Mouse (Mus musculus): ENCODE measurements at regions not wholly inside any gene's neighbourhood (a gene's known extent, or its start where the extent isn't known, plus 50 kb on each side); places are given as distances from the start of the nearest gene placed in this dataset.

DNA sequence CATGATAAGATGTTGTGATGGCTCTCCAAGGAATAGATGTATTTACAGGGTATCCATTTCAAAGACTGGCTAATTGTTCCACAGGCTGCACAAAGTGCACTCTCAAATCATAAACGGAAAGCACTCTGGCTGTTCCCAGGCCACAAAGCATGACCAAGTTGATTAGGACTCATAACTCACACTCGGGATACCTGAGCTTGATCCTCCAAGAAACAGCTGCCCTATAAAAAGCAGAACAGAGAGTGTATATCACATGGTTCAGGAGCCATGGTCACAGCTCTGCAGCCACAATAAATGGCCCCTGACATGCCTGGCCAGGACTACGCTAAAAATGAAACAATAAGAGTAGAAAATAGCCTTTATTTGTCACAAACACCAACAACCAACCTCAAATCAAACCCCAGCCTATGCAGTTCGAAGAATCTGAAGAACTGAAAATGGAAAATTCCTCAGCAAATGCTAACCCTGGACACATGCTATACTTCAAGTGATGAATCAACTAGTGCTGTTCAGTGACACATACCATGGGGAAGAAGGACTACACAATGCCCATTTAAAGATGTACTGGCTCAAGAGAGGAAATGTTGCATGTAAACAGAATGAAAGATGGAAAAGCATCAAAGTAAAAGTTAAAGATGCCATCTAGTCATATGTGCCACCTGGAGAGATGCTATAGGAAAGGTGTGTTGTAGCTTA lies 473.5 kb downstream of the Gsdmc2 start:
- no peak for DNase-seq

GRCm38 (mm10) chr15:63364473-63364872 lies 480.5 kb downstream of the Gsdmc2 start:
- peak; percentile 70 for DNase-seq

GRCm38 (mm10) chr15:63360402-63360801 lies 484.6 kb downstream of the Gsdmc2 start:
- peak; percentile 47 for DNase-seq

DNA sequence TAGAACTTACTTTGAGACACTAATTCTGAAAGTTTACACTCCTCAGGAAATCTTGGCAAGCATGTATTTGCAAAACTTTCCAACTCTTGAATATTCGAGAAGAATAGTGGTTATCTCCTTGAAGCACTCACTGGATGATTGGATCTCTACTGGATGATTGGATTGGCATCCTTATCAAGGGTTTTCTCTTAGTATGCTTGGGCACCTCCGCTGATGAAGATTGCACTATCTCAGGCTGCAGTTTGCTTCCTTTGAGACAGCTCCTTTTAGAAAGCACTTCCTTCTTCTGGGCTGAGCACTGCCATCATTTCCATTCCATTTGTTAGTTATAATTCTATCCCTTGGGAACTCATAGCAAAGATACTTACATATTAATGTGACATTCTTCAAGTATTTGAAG lies 503.2 kb downstream of the Gsdmc2 start:
- no peak for DNase-seq

- DNase-seq: peak; percentile 59
Measured at GRCm38 (mm10) chr15:63340322-63341060, 504.5 kb downstream of the Gsdmc2 start.

- DNase-seq: no peak
Measured at GRCm38 (mm10) chr15:63319666-63320065, 525.3 kb downstream of the Gsdmc2 start.

GRCm38 (mm10) chr15:63310426-63310825 lies 534.6 kb downstream of the Gsdmc2 start:
- no peak for DNase-seq

GRCm38 (mm10) chr15:63299311-63299710 lies 545.7 kb downstream of the Gsdmc2 start:
- peak; percentile 26 for DNase-seq

- no peak for DNase-seq
Measured at GRCm38 (mm10) chr15:63288534-63288933, 556.4 kb downstream of the Gsdmc2 start.

GRCm38 (mm10) chr15:63286026-63286425 lies 559.0 kb downstream of the Gsdmc2 start:
- DNase-seq: no peak

DNA sequence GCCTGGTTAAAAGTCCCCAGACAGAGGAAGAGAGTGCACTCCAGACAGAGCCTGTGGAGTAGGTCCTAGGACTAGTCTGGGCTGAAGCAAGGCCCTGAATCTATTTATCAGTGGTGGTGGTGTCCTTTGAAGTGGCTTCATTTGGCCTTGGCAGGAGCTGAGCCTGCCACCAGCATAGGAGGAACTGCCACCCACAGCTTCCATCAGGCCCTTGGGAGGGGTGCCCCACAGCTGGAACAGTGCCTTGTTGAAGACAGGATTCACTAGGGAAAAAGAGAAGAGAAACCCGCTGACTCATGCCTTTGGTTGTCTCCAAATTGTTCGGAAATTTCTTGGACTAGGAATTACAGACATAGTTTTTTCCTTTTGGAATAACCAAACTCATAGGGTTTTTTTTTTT lies 574.6 kb downstream of the Gsdmc2 start:
- DNase-seq: peak; percentile 70

- DNase-seq: no peak
Measured at GRCm38 (mm10) chr15:63265845-63266244, 579.1 kb downstream of the Gsdmc2 start.

GRCm38 (mm10) chr15:63255736-63256135 lies 589.2 kb downstream of the Gsdmc2 start:
- no peak for DNase-seq

GRCm38 (mm10) chr15:63252781-63253340 lies 592.1 kb downstream of the Gsdmc2 start:
- DNase-seq: no peak

DNA sequence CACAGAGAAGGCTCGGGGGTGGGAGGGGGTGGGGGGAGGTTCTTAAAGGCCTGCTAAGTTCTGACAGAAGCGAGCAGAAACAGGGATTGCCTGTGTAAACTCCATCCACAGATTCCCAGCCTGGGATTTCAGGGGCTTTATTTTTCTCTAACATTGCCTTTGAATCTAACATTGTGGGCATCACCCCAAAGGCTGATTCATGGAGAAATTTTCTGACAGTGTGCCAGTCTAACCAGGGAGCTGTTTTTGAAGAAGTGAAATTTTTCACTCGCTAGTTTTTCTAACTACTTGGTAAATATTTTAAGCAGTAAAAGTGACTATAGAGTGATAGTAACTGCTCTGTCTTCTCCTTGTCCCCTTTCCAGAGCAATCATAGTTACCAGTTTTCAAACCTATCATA lies 606.4 kb downstream of the Gsdmc2 start:
- no peak for DNase-seq

DNA sequence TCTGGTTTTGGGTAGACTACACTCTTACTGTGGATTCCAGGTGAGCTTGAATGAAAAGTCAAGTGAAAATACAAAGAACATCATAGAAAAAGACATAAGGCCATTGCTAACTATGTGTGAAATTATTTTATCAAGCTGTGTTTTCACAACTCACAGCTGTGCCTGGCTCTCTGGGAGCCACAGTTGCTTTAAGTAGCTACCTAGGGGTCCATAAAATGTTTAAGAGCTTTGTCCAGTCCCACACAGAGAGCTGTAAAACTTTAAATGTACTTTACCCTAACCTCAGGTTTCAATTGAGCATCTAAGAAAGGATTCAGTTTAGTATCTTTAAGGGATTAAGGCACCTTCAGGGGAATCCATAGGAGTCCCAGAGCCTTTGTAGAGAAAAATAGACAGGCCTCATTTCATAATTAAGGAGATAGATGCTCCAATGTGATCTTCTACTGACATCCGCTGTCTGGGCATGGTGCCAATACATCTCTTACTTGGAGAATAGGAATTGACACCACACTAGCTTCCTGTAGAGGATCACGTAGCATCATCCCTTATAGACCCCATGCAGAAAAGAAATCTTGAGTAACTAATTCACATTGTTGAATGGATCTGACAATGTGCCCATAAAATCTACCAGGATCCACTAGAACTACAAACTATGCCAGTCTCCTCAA lies 626.5 kb downstream of the Gsdmc2 start:
- peak; percentile 12 for DNase-seq

- no peak for DNase-seq
Measured at GRCm38 (mm10) chr15:63205150-63205549, 639.8 kb downstream of the Gsdmc2 start.

GRCm38 (mm10) chr15:63195031-63195430 lies 649.9 kb downstream of the Gsdmc2 start:
- no peak for DNase-seq

- no peak for DNase-seq
Measured at GRCm38 (mm10) chr15:63194492-63194797, 650.5 kb downstream of the Gsdmc2 start.

DNA sequence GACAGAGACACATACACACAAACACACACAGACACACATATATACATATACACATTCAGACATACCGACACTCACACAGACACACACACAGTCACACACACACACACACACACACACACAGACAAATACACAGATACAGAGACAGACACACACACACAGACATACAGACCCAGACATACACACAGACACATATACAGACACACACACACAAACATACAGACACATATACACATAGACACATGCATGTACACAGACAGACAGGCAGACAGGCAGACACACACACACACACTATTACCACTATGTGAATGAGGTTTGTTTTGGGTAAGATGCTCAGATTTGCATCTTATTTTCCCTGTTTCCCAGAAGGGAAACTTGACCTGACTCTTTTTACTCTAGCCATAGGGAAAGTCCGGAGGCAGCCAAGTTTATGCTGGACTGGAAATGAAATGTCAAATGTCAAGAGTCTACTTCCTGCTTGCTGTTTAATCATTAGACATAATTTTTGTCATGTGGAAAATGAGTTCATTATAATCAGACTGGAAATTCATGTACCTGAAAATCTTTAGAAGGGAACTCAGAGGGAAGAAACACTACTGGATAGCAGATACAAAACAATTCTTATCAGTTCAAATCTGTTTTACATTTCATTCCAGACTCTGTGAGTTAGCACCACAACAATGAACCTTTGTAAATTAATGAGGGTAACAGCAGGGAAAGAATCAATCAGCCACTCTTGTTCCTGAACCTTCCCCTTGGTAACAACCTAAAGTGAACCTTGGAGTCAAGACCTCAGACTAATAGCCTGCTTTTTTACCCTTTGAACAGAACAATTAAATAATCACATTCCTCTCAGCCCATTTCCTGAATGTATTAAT lies 651.1 kb downstream of the Gsdmc2 start:
- no peak for DNase-seq

- no peak for DNase-seq
Measured at GRCm38 (mm10) chr15:63191731-63192130, 653.2 kb downstream of the Gsdmc2 start.

DNA sequence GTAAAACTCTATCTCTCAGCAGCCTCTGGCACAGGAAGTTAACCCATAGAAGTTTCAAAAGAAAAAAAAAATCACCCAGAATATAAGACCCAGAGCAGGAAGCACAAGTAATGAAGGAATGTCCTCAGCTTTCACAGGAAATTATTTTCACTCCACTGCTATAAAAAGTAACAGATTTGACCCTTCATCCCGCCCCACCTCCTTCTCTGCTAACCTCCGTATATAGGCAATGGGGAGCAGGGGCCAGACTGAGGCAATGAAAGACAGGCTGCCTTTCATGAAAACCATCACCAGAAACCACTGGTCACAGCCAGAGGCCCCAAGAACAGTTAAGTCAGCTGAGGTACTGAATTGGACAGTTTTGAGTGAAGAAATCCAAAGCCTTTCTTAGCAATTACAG lies 654.9 kb downstream of the Gsdmc2 start:
- DNase-seq: no peak

Measured in adrenal gland, postnatal 10 days (tissue).